Mouse (Mus musculus) cerebellum, adult 9-10 months (tissue): Measurements from ENCODE around the gene Lrrc51.

ENCODE experiments used
- DNase-seq: peaks from one replicate; pipeline ENCODE4 v3.0.0; 2022

Gene Lrrc51

DNA sequence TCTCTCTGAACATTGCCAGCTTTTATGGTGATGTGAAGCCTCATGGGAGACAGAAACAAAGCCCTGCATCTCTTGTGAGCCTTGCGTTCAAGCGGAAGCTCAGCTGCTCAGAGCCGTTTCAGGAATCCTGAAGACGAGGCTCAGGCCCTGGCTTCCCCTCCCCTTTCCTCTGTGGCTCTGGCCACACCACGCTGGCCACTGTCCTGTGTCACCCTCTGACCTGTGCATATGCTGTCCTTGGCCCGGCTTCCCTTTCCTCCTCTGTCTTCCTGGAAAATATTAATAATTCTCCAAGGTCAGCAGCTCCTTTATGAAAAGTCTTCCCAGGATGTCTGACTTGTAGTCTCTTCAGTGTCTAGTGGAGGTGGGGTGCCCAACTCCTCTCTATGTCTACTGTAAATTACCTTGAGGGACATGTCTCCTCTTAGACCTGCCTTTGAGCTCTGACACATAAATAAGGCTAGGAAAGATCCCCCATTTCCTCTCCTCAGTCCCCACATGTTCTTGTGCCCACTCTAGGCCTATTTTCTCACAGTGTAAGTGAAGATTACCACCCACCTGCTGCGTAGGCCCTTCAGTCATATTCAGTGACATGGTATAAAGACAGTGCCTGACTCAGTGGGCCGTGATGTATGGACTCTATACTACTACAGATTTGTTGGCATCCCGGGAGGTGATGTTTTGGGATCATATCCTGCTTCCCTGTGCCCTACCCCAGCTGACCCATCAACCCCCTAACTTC lies 51.1 kb downstream of the Lrrc51 start:
- no peak for DNase-seq

DNA sequence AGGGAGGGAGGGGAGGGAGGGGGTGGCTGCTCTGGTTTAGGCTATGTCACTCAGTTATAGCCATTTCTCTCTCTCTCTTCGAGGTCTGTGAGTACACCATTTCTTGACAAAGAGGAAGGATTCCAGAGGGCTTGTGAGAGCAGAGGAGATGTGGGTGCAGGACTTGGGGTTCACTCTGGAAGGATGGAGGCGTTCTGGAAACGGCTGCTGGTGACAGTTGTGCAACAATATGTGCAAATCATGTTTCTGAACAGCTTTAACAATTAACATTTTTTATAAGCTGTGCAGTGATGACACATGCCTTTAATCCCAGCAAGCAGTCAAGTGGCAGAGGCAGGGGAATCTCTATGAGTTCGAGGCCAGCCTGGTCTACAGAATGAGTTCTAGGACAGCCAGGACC lies 52.8 kb downstream of the Lrrc51 start:
- DNase-seq, result no peak

DNA sequence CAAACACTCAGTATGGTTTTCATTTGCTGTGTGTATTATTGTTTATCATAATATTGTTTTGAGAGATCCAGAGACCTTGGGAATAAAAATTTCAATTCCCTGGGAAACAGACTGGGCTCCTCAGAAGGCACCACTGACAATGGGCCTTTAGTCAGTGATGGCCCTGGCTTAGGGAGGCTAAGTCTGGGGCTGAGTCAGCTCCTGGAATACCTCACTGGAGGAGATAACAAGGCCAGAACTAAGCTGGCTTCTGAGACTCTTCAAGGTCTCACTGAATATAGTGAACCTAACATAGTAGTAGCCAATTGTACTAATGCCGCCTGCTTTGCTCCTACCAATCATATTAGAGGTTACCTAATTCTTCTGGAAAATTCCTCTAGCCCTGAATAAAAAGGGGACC lies 57.7 kb downstream of the Lrrc51 start:
- DNase-seq, result no peak

GRCm38 (mm10) chr7:101871296-101871695 lies 62.4 kb downstream of the Lrrc51 start:
- no peak for DNase-seq

GRCm38 (mm10) chr7:101870629-101871028 lies 63.1 kb downstream of the Lrrc51 start, which contains the start of gene Folr1:
Gene Folr1 (minus strand): TSS chr7:101870788.
- no peak for DNase-seq

GRCm38 (mm10) chr7:101869163-101869500 lies 64.6 kb downstream of the Lrrc51 start:
- DNase-seq, result no peak

DNA sequence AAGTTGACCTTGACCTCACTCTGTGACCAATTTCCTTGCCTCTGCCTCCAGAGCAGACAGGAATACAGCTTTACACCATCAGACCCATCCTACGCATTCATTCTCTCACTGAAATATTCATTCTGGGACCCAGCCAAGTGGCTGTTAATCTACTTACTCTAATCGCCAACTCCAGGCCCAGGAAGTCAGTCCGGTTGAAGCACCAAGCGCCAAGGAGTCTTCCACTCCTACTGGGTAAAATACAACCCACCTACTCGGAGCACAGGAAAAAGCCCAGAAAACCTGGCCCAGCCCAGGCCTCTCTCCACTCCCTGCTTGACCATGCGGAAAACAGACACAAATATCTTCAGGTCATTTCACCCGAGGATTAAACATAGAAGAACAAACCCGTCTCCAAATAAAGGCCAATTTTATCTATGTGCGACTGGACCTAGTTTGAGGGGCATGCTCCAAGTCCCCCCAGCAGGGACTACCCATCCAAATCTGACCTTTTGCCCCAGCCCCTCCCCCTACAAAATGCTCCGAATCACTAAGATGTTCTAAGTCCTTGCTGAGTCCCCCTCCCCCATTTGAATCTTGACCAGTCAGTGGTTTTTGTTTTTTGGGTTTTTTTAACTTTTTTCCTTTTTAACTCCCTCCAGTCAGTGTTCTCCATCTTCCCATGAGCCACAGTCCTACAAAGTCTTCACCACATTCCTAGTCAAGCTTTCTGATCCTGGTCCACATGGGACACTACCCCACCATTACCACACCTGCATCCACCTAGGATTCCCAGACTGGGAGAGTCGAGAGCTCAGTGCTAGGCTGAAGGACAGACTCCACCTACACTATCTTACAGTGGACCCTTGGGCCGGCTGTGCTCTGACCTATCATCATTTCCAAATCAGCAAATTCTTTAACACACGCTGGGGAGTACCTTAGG lies 65.2 kb downstream of the Lrrc51 start:
- DNase-seq, result no peak

- DNase-seq, result no peak
Observed at GRCm38 (mm10) chr7:101867482-101867881, 66.2 kb downstream of the Lrrc51 start.

- DNase-seq, result no peak
Observed at GRCm38 (mm10) chr7:101866491-101867265, 67.0 kb downstream of the Lrrc51 start.

DNA sequence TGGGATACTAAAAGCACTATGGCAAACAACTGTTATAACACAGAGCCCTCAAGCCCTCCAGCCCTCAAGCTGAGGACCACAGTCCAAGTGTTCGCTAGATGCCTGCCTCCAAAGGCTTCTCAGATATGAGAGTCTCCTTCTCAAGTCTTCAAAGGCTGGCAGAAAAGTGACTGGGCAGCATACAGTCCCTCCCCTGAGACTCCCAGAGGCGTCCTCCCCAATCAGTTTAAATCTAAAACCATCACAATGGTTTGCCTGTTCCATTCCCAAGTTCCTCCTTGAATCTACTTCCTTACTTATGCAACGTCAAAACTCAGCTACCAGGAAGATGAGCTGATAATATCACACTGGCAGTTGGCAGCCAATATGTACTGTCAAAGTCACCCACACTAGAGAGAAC lies 70.3 kb downstream of the Lrrc51 start, which contains the start of gene Anapc15:
TSS of gene Anapc15 (plus strand) at position 301 of the 400 bp plus-strand sequence.
- DNase-seq, result no peak
